Mouse (Mus musculus) urinary bladder, adult 18-20 months (tissue): ENCODE results near the gene Oprd1.

Experiments
- DNase-seq, 2 experiments: peaks; one replicate each; pipeline ENCODE4 v3.0.0; 2022; ENCODE audit warnings: low spot score in 2 of 2, mixed read lengths in 2 of 2

Oprd1 gene

GRCm38 (mm10) chr4:132133920-132134319 lies 10.4 kb downstream of the Oprd1 start:
- no peak for DNase-seq

DNA sequence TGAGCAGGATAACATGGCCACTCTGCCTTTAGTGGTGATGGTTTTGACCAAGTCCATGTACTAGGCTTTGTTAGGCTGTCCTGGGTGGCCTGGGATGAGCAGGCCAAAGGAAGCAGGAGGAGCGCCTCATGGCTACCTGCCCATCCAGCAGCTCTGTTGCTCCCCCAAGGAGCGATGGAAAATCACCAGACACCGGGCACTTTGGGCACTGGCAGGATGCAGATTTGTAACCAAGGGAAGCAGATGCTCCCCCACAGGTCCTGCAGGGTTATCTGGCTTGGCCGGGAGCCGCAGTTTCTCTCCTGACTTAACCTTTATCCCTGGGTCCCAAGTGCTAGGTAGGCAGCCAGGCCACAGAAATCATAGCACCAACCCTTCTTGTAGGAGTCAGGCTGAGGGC lies 10.9 kb downstream of the Oprd1 start:
- no peak for DNase-seq

DNA sequence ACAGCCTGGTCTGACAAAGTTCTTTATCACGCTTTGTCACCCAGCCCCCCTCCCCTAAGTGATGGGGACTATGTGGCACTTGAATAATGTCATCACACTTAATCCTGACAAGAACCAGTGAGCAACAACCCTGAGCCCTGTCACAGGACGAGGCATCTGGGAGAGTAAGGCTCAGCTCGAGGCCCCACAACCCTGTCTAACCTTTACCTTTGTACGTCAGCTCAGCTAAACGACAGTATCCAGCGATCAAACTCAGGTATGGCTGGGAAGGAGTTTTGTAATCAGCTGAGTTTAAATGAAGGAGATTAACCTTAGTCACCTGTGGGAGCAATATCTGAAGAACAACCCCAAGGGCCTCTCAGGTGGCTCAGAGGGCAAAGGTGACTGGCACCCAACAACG lies 12.0 kb downstream of the Oprd1 start:
- DNase-seq, result no peak

DNA sequence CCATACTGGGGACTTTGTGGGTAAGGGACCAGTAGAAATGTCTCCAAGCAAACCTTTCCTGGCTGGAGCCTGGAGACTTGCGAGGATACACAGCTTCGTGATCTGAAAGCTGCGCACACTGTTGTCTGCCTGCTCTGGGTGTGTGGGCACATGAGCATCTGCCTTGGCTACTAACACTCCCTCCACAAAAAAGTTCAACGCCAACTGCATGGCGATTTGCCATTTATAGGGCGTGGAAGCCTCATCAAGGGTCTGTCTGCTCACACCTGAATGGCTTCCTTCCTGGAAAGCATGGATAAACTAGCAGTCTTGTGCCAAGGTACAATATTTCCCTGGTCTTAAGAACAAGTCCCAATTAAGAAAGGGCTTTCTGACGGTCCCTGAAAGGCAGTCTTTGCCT lies 12.5 kb downstream of the Oprd1 start:
- DNase-seq, result no peak

DNA sequence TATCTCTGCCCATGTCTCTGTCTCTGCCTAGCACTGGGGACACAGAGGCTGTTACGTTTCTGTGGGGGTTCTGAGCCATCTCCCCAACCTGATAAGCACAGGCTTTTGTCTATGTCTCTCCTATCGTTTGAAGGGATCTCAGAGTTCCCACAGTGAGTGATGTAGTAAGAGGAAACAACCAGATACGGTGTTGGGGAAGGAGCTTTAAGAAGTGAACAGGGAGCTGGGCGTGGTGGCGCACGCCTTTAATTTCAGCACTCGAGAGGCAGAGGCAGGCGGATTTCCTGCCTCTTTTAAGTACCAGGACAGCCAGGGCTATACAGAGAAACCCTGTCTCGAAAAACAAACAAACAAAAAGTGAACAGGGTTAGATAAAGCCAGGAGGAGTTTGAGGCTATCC lies 13.2 kb downstream of the Oprd1 start:
- DNase-seq, result no peak

DNA sequence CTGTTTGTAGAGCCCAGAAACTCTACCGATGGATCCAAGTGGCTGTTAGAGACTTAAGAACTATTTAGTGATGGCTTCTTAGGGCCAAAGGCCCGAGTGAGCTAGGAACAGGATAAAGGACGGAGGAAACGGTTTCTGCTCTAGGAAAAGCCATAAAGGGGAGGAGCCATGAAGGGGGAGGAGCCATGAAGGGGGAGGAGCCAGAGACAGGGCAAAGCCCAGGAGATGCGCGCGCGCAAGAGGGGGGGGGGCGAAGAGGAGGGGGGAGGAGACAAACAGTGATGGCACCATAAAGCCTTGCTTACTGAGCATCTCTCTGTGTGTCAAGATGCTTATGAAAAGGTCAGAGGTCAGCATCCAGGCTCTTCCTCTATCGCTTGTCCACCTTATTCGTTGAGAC lies 13.6 kb downstream of the Oprd1 start:
- DNase-seq, result no peak

- no peak for DNase-seq
Observed at GRCm38 (mm10) chr4:132130134-132130533, 14.2 kb downstream of the Oprd1 start.

DNA sequence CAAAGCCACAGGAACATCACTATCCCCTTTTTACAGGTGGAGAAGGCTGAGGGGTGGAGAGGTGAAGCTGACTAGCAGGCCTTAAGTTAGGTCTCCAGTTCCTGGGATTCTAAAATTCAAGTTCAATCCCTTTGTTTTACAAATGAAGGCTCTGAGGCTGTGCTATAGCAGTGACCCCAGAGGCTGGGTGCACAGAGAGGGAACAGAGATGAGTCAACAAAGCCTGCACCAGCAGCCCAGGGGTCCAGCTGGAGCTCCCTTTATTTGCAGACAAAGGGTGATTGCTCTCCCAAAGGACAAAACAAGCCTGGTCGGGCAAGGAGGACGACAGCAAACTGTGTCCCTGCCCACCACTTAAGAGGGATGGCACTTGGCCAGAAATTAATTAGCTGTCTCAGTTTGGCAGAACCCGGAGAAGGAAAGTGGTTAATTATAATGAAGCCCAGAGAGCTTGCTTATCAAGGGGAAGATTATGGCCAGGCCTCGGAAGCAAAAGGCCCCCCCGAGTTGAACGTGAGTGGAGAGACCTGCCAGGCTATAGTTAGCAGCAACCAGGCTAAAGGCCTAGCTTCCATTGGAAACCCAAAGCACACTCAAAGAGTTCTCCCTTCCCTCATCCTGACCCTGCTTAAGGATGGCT lies 15.2 kb downstream of the Oprd1 start:
- no peak for DNase-seq

DNA sequence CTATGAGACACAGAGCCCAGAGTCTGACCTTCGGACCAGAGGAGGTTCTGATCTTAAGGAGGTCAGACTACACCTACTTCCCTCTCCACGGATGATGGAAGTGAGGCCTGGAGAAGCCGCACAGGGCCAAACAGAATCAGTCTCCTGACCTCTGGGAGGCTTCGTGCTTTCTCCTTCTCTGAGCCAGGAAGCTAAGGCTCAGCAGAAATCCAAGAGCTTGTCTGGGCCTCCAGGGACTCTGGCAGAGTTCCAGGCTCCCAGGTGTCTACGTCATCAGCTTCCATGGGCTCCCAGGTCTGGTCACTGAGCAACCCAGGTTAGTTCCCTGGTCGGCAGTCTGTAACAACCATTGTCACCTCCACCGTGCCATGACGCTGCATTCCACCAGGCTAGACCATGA lies 17.2 kb downstream of the Oprd1 start:
- no peak for DNase-seq

GRCm38 (mm10) chr4:132123166-132123565 lies 21.1 kb downstream of the Oprd1 start:
- no peak for DNase-seq

- DNase-seq, result no peak
Observed at GRCm38 (mm10) chr4:132121674-132122073, 22.6 kb downstream of the Oprd1 start.

DNA sequence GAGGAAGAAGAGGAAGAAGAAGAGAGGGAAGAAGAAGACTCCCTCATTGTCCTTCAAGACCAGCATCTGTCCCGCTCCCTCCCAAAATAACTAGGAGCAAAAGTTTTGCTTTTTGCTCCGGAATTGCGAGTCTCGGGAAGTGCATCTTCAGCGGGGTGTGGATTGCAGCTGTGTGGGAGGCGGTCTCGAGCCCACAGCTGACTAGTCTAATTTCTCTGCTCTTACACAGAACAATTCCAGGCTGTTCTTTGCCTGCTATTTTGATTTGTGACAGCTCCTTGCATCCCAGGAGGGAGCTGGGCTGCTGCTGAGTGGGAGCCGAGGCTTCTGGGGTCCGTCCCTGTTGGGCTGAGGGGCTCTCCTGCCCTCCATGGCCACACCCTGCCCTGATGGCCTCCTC lies 24.7 kb downstream of the Oprd1 start:
- DNase-seq, result no peak

GRCm38 (mm10) chr4:132116315-132116714 lies 28.0 kb downstream of the Oprd1 start:
- DNase-seq, result no peak

DNA sequence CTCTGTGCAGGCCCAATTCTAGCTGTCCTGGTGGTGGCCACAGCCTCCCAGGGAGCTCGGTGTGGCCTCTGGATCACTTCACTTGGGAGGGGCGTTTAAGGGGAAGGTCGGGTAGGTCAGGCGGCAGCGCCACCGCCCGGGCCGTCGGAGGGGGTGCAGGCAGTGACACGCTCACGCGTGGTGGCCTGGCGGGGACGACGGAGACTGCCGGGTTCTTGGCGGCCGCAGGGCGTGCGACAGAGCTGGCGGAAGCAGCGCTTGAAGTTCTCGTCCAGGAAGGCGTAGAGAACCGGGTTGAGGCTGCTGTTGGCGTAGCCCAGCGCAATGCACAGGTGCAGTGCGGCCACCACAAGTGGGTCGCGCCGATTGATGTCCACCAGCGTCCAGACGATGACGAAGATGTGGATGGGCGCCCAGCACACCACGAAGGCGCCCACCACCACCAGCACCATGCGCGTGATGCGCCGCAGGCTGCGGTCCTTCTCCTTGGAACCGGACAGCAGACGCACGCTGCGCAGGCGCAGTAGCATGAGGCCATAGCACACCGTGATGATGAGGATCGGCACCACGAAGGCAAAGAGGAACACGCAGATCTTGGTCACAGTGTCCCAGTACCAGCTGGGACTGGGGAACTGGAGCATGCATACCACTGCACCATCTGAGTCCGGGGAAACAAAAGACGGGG lies 30.7 kb downstream of the Oprd1 start:
- DNase-seq, result no peak

DNA sequence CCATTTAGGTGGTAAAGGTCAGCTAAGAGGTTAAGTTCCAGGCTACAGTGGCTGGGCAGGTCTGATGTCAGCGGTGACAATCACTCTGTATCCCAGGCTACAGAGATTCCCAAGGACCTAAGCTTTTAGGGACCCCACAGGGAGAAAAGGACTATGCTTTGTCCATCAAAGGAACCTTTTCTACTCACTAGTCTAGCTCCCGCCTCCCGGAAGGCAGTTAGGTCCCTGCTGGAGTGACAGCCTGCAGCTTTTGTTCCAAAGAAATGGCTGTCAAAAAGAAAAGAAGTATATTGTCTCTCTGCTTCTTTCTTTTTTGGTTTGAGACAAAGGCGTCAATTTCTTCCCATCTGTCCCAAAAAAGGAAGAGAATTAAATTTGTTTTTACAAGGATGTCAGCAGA lies 33.1 kb downstream of the Oprd1 start:
- DNase-seq, result no peak

DNA sequence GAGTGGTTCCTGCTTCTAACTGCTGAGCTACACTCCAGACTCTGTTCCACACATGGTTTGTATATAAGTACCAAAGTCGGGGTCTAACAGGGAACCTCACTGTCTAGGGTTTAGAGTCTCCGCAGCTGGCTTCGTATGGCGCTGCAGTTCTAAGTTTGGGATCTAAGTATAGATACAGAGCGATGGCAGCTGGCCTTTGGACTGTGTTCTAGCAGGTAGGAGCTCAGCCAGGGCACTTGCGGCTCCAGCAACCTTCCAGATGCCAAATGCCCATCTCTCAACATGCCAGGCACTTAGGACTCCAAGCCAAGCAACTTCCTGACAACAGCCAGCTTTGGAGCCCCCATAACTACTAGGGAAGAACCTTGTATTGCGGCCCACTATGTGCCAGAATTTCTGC lies 36.1 kb downstream of the Oprd1 start:
- DNase-seq, result no peak

DNA sequence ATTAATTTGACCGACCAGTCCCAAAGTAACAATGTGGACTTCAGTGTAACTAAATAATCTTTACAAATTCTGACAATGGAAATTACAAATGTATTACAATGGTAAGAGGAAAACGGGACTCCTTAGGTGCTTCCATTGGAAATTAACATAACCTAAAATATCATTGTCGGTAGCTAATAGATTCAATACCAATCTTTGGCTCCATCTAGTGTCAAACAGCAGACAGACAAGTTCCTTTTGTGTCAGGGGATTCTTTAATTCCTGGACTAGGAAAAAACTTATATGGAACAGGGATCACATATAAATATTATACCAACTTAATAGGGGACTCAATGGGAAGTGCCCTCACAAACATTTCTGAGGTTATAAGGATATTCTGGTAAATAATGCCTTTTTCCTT lies 43.1 kb downstream of the Oprd1 start:
- no peak for DNase-seq

DNA sequence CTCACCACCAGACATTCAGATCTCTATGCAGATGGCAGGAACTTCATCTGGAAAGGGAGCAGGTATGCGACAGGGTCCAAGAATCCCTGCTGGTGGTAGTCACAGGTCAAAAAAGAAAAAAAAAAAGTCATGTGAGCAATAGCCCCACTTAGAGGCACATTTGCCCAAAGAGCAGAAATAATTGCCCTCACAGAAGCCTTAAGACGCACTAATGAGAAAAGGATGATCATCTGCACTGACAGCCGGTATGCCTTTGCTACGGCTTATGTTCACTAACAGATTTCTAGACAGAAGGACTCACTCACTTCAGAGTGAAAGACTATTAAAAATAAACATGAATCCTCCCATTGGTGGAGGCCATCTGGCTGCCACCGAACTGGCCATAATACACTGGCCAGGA lies 44.7 kb downstream of the Oprd1 start:
- DNase-seq, result no peak

GRCm38 (mm10) chr4:132095043-132095442 lies 49.2 kb downstream of the Oprd1 start:
- no peak for DNase-seq

DNA sequence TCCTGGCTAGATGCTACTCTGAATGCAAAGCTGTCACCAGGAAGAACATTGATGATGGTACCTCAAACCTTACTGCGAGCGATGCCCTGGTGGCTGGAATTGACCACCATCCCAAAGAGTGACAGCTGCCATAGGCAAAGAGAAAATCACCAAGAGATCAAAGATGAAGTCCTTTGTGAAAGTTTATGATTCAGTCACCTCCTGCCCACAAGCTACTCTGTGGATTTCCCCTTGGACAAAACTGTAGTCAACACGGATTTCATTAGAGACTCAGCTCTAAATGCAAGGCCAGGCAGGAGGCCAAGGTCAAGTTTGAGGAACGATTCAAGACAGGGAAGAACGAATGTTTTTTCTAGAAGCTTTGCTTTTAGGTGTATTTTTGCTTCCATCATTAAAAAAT lies 50.4 kb downstream of the Oprd1 start:
- DNase-seq, result no peak

DNA sequence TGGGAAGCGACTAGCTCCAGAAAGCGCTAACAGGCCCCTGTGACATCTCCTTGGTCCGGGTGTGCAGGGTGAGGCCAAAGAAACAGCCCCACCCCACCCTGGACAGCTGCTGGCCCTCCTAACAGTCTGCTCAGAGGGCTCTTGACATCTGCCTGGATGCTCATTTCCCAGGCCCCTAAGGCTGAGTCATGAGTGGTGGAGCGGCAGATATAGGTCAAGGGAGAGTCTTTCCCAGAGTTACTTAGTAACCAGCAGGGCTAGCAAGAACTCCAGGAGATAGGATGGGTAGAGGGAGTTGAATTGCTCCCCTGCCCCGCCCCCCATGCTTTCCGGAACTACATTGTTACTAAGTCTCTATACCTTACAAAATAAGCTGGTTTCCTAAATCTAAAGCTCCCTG lies 51.1 kb downstream of the Oprd1 start:
- no peak for DNase-seq

GRCm38 (mm10) chr4:132088921-132089320 lies 55.4 kb downstream of the Oprd1 start:
- no peak for DNase-seq

GRCm38 (mm10) chr4:132085114-132085513 lies 59.2 kb downstream of the Oprd1 start:
- no peak for DNase-seq

DNA sequence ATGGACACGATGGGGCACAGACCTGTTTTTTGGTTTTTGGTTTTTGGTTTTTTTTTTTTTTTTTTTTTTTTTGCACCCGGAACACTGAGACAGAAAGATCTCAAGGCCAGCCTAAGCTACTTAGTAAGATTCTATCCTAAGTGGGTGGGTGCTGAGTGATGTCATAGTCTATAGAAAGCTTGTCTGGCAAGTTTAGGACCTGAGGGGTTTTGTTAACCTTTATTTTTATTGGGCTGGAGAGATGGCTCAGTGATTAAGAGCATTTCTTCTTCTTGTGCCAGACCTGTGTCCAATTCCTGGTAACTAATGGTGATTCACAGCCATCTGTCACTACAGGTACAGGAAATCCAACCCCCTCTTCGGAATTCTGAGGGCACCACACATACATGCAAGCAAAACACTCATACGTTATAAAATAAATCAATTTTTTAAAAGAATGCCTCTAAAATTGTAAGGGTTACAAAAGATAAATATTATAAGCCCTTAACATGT lies 63.7 kb downstream of the Oprd1 start:
- no peak for DNase-seq
